Mouse (Mus musculus): ENCODE measurements around the gene Adat1. TPM values are rescaled to one million over a fixed set of nuclear protein-coding genes. Genes with fewer than 3 reads are reported as not detected.

Adat1 gene
- polyA plus RNA-seq, 1 experiment from 2014 or later, result 7.4 TPM

GRCm38 (mm10) chr8:111931721-111932120 is 60.4 kb downstream of the Adat1 start:
- Histone ChIP-seq H3K36me3 (ENCODE audit: control insufficient read depth, insufficient read depth, low read length) (no peaks in the 10 kb centered on the region), H3K9ac (ENCODE audit: low read length) (no peak overlapping the region), H3K27ac (ENCODE audit: low read depth) (no peak overlapping the region), H3K4me1 (replicated peaks; ENCODE audit: control insufficient read depth, insufficient read depth, low read length) (peaks cover 10% of the 10 kb centered on the region), H3K4me2 (ENCODE audit: low read length) (peak overlapping the region; percentile 87; the same call in 1 of the 2 replicates), H3K27me3 (replicated peaks; ENCODE audit: control insufficient read depth, insufficient read depth, low read length) (no peaks in the 10 kb centered on the region), H3K4me3 (ENCODE audit: low read depth, low read length) (no peak overlapping the region), H3K9me3 (ENCODE audit: control insufficient read depth, low read length) (no peaks in the 10 kb centered on the region)
- DNase-seq (ENCODE audit: low spot score) (no peak), ATAC-seq (replicated peaks; ENCODE audit: low FRiP score, low TSS enrichment, low read depth) (no peak)
- WGBS, result 69% methylated on average over 16 of the region's 16 CpGs

GRCm38 (mm10) chr8:111929648-111930344 is 62.3 kb downstream of the Adat1 start:
- H3K36me3 ChIP-seq (ENCODE audit: control insufficient read depth, insufficient read depth, low read length), result no peaks in the 10 kb centered on the region
- H3K9me3 ChIP-seq (ENCODE audit: control insufficient read depth, low read length), result no peaks in the 10 kb centered on the region
- H3K4me2 ChIP-seq (ENCODE audit: low read length), result no peak overlapping the region
- no peak overlapping the region for H3K9ac ChIP-seq (ENCODE audit: low read length)
- no peak overlapping the region for H3K27ac ChIP-seq (ENCODE audit: low read depth)
- ATAC-seq (replicated peaks; ENCODE audit: low FRiP score, low TSS enrichment, low read depth) (no peak), DNase-seq (ENCODE audit: low spot score) (no peak)
- H3K4me3 ChIP-seq (ENCODE audit: low read depth, low read length), result no peak overlapping the region
- peaks cover 10% of the 10 kb centered on the region for H3K4me1 ChIP-seq (replicated peaks; ENCODE audit: control insufficient read depth, insufficient read depth, low read length)
- WGBS, result 56% methylated on average over 8 of the region's 8 CpGs
- no peaks in the 10 kb centered on the region for H3K27me3 ChIP-seq (replicated peaks; ENCODE audit: control insufficient read depth, insufficient read depth, low read length)

- 60% methylated on average over 7 of the region's 7 CpGs for WGBS
- DNase-seq (ENCODE audit: low spot score), result no peak
- Histone ChIP-seq H3K9ac (ENCODE audit: low read length) (no peak overlapping the region), H3K36me3 (ENCODE audit: control insufficient read depth, insufficient read depth, low read length) (no peaks in the 10 kb centered on the region), H3K4me1 (replicated peaks; ENCODE audit: control insufficient read depth, insufficient read depth, low read length) (no peaks in the 10 kb centered on the region), H3K27me3 (replicated peaks; ENCODE audit: control insufficient read depth, insufficient read depth, low read length) (no peaks in the 10 kb centered on the region), H3K4me2 (ENCODE audit: low read length) (no peak overlapping the region), H3K4me3 (ENCODE audit: low read depth, low read length) (no peak overlapping the region), H3K27ac (ENCODE audit: low read depth) (no peak overlapping the region), H3K9me3 (ENCODE audit: control insufficient read depth, low read length) (no peaks in the 10 kb centered on the region)
- 0 out of 2 replicates have a peak, but pooled peaks have one; percentile 41 for ATAC-seq (replicated peaks; ENCODE audit: low FRiP score, low TSS enrichment, low read depth)
These were observed 67.1 kb downstream of the Adat1 start for GRCm38 (mm10) chr8:111924976-111925375.

GRCm38 (mm10) chr8:111923383-111923804 is 68.7 kb downstream of the Adat1 start:
- no peak overlapping the region for H3K4me3 ChIP-seq (ENCODE audit: low read depth, low read length)
- no peak overlapping the region for H3K9ac ChIP-seq (ENCODE audit: low read length)
- H3K27ac ChIP-seq (ENCODE audit: low read depth), result no peak overlapping the region
- H3K9me3 ChIP-seq (ENCODE audit: control insufficient read depth, low read length), result no peaks in the 10 kb centered on the region
- H3K4me1 ChIP-seq (replicated peaks; ENCODE audit: control insufficient read depth, insufficient read depth, low read length), result no peaks in the 10 kb centered on the region
- no peaks in the 10 kb centered on the region for H3K36me3 ChIP-seq (ENCODE audit: control insufficient read depth, insufficient read depth, low read length)
- H3K27me3 ChIP-seq (replicated peaks; ENCODE audit: control insufficient read depth, insufficient read depth, low read length), result no peaks in the 10 kb centered on the region
- ATAC-seq (replicated peaks; ENCODE audit: low FRiP score, low TSS enrichment, low read depth) (0 out of 2 replicates have a peak, but pooled peaks have one; percentile 29), DNase-seq (ENCODE audit: low spot score) (no peak)
- WGBS, result 32% methylated on average over 10 of the region's 10 CpGs
- no peak overlapping the region for H3K4me2 ChIP-seq (ENCODE audit: low read length)

GRCm38 (mm10) chr8:111920971-111921370 is 71.1 kb downstream of the Adat1 start:
- ATAC-seq (replicated peaks; ENCODE audit: low FRiP score, low TSS enrichment, low read depth) (no peak), DNase-seq (ENCODE audit: low spot score) (no peak)
- Histone ChIP-seq H3K27ac (ENCODE audit: low read depth) (no peak overlapping the region), H3K27me3 (replicated peaks; ENCODE audit: control insufficient read depth, insufficient read depth, low read length) (no peaks in the 10 kb centered on the region), H3K9ac (ENCODE audit: low read length) (no peak overlapping the region), H3K36me3 (ENCODE audit: control insufficient read depth, insufficient read depth, low read length) (no peaks in the 10 kb centered on the region), H3K9me3 (ENCODE audit: control insufficient read depth, low read length) (no peaks in the 10 kb centered on the region), H3K4me1 (replicated peaks; ENCODE audit: control insufficient read depth, insufficient read depth, low read length) (no peaks in the 10 kb centered on the region), H3K4me2 (ENCODE audit: low read length) (no peak overlapping the region), H3K4me3 (ENCODE audit: low read depth, low read length) (no peak overlapping the region)
- 82% methylated on average over 4 of the region's 4 CpGs for WGBS

GRCm38 (mm10) chr8:111919663-111920062 is 72.4 kb downstream of the Adat1 start:
- no peak overlapping the region for H3K9ac ChIP-seq (ENCODE audit: low read length)
- no peaks in the 10 kb centered on the region for H3K9me3 ChIP-seq (ENCODE audit: control insufficient read depth, low read length)
- H3K4me3 ChIP-seq (ENCODE audit: low read depth, low read length), result no peak overlapping the region
- DNase-seq (ENCODE audit: low spot score), result no peak
- no peak overlapping the region for H3K27ac ChIP-seq (ENCODE audit: low read depth)
- no peak for ATAC-seq (replicated peaks; ENCODE audit: low FRiP score, low TSS enrichment, low read depth)
- H3K4me1 ChIP-seq (replicated peaks; ENCODE audit: control insufficient read depth, insufficient read depth, low read length), result no peaks in the 10 kb centered on the region
- 87% methylated on average over 2 of the region's 2 CpGs for WGBS
- no peaks in the 10 kb centered on the region for H3K27me3 ChIP-seq (replicated peaks; ENCODE audit: control insufficient read depth, insufficient read depth, low read length)
- no peak overlapping the region for H3K4me2 ChIP-seq (ENCODE audit: low read length)
- no peaks in the 10 kb centered on the region for H3K36me3 ChIP-seq (ENCODE audit: control insufficient read depth, insufficient read depth, low read length)

Other genes with a start within 250 kb of the Adat1 start
- gene Bcar1, start 248.5 kb downstream of the Adat1 start, polyA plus RNA-seq (2014; fragmentation: Nextera tagmentation; extraction: Ambion mirVana), result 50.2 and 54.2 TPM in 2 replicates
- gene Cfdp1, start 138.0 kb downstream of the Adat1 start, polyA plus RNA-seq (2014; fragmentation: Nextera tagmentation; extraction: Ambion mirVana), result 166 and 198 TPM in 2 replicates
- 9.0 and 9.4 TPM in 2 replicates for gene Tmem170, start 115.6 kb downstream of the Adat1 start, polyA plus RNA-seq (2014; fragmentation: Nextera tagmentation; extraction: Ambion mirVana)
- gene Chst5, start 81.9 kb downstream of the Adat1 start, polyA plus RNA-seq (2014; fragmentation: Nextera tagmentation; extraction: Ambion mirVana), result 2.1 and 2.6 TPM in 2 replicates
- 12.8 and 13.8 TPM in 2 replicates for gene Tmem231, start 58.4 kb downstream of the Adat1 start, polyA plus RNA-seq (2014; fragmentation: Nextera tagmentation; extraction: Ambion mirVana)
- gene Gabarapl2, start 51.6 kb downstream of the Adat1 start, polyA plus RNA-seq (2014; fragmentation: Nextera tagmentation; extraction: Ambion mirVana), result 182 and 191 TPM in 2 replicates
- 226 and 241 TPM in 2 replicates for gene Kars, start 19.0 kb upstream of the Adat1 start, polyA plus RNA-seq (2014; fragmentation: Nextera tagmentation; extraction: Ambion mirVana)
- gene Terf2ip, start 19.1 kb upstream of the Adat1 start, polyA plus RNA-seq (2014; fragmentation: Nextera tagmentation; extraction: Ambion mirVana), result 21.3 and 22.9 TPM in 2 replicates
- gene Gm6793, start 22.7 kb upstream of the Adat1 start, polyA plus RNA-seq (2014; fragmentation: Nextera tagmentation; extraction: Ambion mirVana), result 0.28 and 0.91 TPM in 2 replicates

Data from intestine, embryonic 14.5 days (tissue).